ENCODE assay signal across 8 mouse cellular contexts in the genomic region with DNA sequence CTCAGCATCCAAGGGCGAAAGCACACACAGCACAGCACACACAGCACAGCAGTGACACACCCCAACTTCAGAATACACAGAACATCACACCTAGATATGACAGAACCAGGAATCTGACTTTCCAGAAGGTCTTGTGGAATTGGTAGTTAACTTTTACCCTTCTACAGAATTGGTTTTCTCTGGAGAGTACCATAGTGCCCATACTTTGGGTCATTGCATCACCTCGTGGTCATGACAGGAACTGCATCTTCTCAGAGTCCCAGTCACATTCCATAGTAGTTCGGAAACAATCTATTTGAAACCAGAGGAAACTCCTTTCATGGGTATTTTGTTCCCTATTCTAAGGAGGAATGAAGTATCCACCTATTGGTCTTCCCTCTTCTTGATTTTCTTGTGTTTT.
DNase-seq lines count a peak whose midpoint lies in the region; ATAC-seq and TF ChIP-seq lines count a peak whose summit lies in the region.

No protein-coding gene starts in this region.

- WGBS in intestine, embryonic 15.5 days = 48% methylated on average over 3 of the region's 3 CpGs
- WGBS in limb, embryonic 10.5 days = 45% methylated on average over 3 of the region's 3 CpGs
- WGBS in midbrain, postnatal 0 days = 44% methylated on average over 3 of the region's 3 CpGs

- no peak overlapping the region for H3K27ac ChIP-seq in intestine, embryonic 15.5 days
- no peak overlapping the region for H3K27ac ChIP-seq in limb, embryonic 10.5 days
- no peak overlapping the region for H3K27ac ChIP-seq in midbrain, postnatal 0 days (ENCODE audit: low read depth, low read length)

- H3K4me1 ChIP-seq in intestine, embryonic 15.5 days (replicated peaks) = no peaks in the 10 kb centered on the region
- no peaks in the 10 kb centered on the region for H3K4me1 ChIP-seq in limb, embryonic 10.5 days
- no peaks in the 10 kb centered on the region for H3K4me1 ChIP-seq in midbrain, postnatal 0 days (ENCODE audit: insufficient read depth, low read length)

- TF ChIP-seq CTCF in brain, embryonic 14.5 days (IDR thresholded peaks at IDR 0.05; ENCODE audit: borderline replicate concordance, extremely low read depth, insufficient read depth, insufficient read length) = peak; percentile 80; the same call in 1 of the 2 replicates
- TF ChIP-seq CTCF in midbrain, postnatal 0 days (IDR thresholded peaks at IDR 0.05) = peak; percentile 90

- peak; percentile 74 for DNase-seq in urinary bladder, postnatal 14 days (ENCODE audit: low spot score)
- no peak for DNase-seq in urinary bladder, postnatal 10 days (ENCODE audit: low spot score)
- peak; percentile 65 for DNase-seq in brain, embryonic 14.5 days (ENCODE audit: low read depth)
- DNase-seq in forelimb bud, embryonic 11.5 days (ENCODE audit: low read depth, low spot score) = peak; percentile 57
- DNase-seq in limb, embryonic 10.5 days (ENCODE audit: low spot score) = peak; percentile 51
- DNase-seq in midbrain, postnatal 0 days (ENCODE audit: low spot score) = peak; percentile 67
- peak; percentile 77 for DNase-seq in thymus, postnatal 4 days

- H3K9me3 ChIP-seq in intestine, embryonic 15.5 days = no peaks in the 10 kb centered on the region
- no peaks in the 10 kb centered on the region for H3K9me3 ChIP-seq in limb, embryonic 10.5 days (replicated peaks)
- H3K9me3 ChIP-seq in midbrain, postnatal 0 days (ENCODE audit: low read length) = no peaks in the 10 kb centered on the region

- H3K27me3 ChIP-seq in intestine, embryonic 15.5 days (replicated peaks) = no peaks in the 10 kb centered on the region
- no peaks in the 10 kb centered on the region for H3K27me3 ChIP-seq in limb, embryonic 10.5 days (ENCODE audit: low read depth, poor library complexity, severe bottlenecking)
- H3K27me3 ChIP-seq in midbrain, postnatal 0 days (ENCODE audit: insufficient read depth, low read length) = no peaks in the 10 kb centered on the region

- ATAC-seq in intestine, embryonic 15.5 days = peak; percentile 57; the same call in 1 of the 2 replicates
- ATAC-seq in midbrain, postnatal 0 days (ENCODE audit: low FRiP score) = no peak

- TF ChIP-seq POLR2A in brain, embryonic 14.5 days (IDR thresholded peaks at IDR 0.05; ENCODE audit: borderline replicate concordance, extremely low read depth, insufficient read depth, insufficient read length, poor library complexity, severe bottlenecking) = no peak

- H3K4me3 ChIP-seq in intestine, embryonic 15.5 days (replicated peaks) = no peak overlapping the region
- no peak overlapping the region for H3K4me3 ChIP-seq in limb, embryonic 10.5 days
- H3K4me3 ChIP-seq in midbrain, postnatal 0 days (ENCODE audit: low read depth, low read length) = no peak overlapping the region

- no peak overlapping the region for H3K9ac ChIP-seq in intestine, embryonic 15.5 days
- no peak overlapping the region for H3K9ac ChIP-seq in midbrain, postnatal 0 days (replicated peaks; ENCODE audit: low read length, poor library complexity, severe bottlenecking)

- no peak overlapping the region for H3K4me2 ChIP-seq in intestine, embryonic 15.5 days (replicated peaks)
- H3K4me2 ChIP-seq in midbrain, postnatal 0 days (ENCODE audit: low read depth, low read length, poor library complexity, severe bottlenecking) = no peak overlapping the region

- H3K36me3 ChIP-seq in intestine, embryonic 15.5 days = no peaks in the 10 kb centered on the region
- H3K36me3 ChIP-seq in limb, embryonic 10.5 days = peaks cover 46% of the 10 kb centered on the region
- peaks cover 3% of the 10 kb centered on the region; the same call in 1 of the 2 replicates for H3K36me3 ChIP-seq in midbrain, postnatal 0 days (ENCODE audit: insufficient read depth, low read length)
